Mouse (Mus musculus) megakaryocyte progenitor cell, adult 5-6 weeks (primary cell): ENCODE results near the gene Sema4f. TPM values are rescaled to one million over a fixed set of nuclear protein-coding genes. Genes with fewer than 3 reads are reported as not detected.

Experiments used
- ATAC-seq: replicated peaks from 2 replicates; pipeline ENCODE4 v1.8.0; 2016; ENCODE audit warnings: mild to moderate bottlenecking, moderate TSS enrichment, inconsistent platforms; ENCODE audit not compliant: poor library complexity
- total RNA-seq, 2 experiments: library from RNA; stranded (forward) in 1 of 2; stranded (reverse) in 1 of 2; fragments of 157-497, 149-512 nt in 1 of 2; fragments of 200-1000 nt in 1 of 2; gene quantifications; 2 replicates each; pipeline versions ENCODE4 v1.2.3 to v1.2.4; 2015 to 2017

The Sema4f gene
- total RNA-seq, 2 experiments from 2014 or later: 0.04 to 0.27 TPM

DNA sequence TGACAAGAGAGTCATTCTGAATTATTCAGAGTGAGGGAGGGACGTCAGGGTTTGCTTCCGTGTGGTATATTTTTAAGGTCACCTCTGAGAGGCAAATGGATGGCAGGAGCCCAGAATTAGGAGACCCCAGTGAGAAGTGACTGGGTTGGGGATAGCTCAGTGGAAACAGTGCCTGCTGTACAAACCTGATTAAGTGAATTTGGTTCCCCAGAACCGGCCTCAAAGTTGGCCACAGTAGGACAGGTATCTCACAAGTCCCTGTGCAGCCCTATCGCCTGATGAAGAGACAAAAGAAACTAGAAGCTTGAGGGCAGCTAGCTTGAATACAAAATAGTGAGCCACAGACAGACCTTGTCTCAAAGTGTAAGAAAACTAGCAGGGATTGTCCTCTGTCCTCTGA is 23.1 kb downstream of the Sema4f start:
- no peak for ATAC-seq

DNA sequence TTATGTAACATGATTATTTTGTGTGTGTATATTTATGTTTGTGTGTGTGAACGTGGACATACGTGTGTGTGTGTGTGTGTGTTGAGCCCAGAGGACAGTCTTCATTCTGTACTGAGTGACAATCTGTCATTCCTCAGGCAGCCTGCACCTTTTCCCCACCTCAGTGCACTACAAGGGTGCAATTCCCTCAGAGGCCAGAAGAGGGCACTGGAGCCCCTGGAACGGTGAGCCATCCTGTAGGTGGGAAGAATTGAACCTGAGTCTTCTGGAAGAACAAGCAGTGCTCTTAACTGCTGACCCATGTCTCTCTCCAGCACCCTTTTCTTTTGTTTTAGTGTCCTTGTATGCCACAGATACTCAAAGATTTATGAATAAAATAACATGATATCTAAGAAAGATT is 23.7 kb downstream of the Sema4f start:
- ATAC-seq: peak; percentile 70

- peak; percentile 62 for ATAC-seq
These were observed 26.0 kb downstream of the Sema4f start for GRCm38 (mm10) chr6:82913336-82914247.

DNA sequence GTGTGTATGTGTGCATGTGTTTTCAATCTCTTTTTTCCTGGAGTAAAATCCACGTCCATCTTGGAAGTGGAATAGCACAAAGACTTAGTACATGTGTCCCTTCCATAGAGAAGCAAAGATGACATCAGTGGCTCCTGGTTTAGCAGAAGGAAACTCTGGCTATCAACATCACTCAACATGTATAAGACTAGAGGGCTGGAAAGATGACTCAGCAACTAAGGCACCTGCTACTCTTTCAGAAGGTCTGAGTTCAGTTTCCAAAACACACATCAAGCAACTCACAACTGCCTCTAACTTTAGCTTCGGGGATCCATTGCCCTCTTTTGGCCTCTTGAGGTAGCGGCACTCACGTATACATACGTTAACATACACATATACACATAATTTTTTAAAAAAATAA is 28.3 kb downstream of the Sema4f start:
- ATAC-seq: no peak

DNA sequence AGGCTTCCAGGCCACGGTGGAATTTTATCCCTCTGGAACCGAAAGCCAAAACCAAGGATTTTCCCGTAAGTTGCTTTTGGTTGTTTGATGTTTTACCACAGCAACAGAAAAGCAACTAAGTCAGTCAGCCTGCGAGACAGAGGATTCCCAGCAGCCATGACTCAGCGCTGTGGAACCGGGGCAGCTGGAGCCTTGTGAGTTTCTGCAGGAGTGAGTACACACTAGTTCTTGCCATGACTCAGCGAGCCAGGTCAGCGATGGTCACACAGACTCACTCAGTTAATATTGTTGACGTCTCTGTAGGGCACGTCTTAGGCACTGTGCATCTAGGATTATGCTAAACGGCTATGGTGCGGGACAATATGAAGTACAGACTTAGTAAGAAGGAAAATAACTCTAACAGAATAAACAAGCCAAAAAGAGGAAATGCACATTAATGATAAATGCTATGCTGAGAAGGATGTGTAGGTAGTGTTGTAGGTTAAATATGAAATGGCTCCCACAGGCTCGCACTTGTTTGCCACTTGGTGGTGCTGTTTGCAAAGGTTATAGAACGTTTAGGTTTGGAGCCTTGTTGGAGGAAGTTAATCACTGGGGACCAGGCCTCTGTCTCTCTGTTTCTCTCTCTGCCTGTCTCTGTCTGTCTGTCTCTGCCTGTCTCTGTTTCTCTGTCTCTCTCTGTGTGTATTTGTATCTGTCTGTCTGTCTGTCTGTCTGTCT is 30.3 kb downstream of the Sema4f start:
- ATAC-seq: peak; percentile 75

- no peak for ATAC-seq
These were observed 31.5 kb downstream of the Sema4f start for GRCm38 (mm10) chr6:82908034-82908433.

GRCm38 (mm10) chr6:82906985-82907384 is 32.6 kb downstream of the Sema4f start:
- ATAC-seq: no peak

DNA sequence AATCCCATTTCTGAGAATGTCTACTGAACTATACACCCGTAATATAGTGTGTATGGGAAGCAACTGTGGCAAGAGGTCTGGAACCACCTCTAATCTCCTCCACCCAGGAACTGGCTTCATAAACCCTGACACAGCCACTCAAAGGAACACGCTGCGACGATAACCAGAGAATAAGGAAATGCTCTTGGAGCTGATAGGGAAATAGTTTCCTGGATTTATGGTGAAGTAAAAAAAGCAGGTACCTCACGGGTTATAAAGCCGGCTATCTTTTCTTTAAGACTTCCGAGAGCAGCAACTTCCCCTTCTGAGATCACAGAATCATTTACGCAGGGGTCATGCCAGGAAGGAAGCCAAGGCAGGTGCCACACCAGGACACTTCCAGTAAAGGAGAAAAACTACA is 37.0 kb downstream of the Sema4f start:
- peak; percentile 79 for ATAC-seq

GRCm38 (mm10) chr6:82898745-82899144 is 40.8 kb downstream of the Sema4f start:
- no peak for ATAC-seq

GRCm38 (mm10) chr6:82898227-82898626 is 41.3 kb downstream of the Sema4f start:
- no peak for ATAC-seq

DNA sequence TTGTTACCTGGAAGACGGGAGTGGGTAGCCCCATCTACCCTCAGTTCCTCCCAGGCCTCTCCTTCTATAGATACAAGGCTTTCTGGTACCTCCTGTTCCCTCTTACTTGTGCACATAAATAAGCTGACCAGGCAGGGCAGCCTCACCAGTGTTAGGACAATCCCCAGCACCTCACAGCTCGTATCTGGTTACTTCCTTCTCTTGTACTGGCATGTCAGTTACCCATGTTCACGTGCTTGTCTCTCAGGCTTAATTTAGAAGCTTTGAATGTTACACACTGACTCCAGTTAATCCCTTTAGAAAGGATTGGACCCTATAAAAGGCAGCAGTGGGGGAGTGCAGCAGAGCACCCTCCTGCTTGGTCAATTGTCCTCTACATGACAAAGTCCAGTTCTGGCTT is 42.3 kb downstream of the Sema4f start:
- 0 out of 2 replicates have a peak, but pooled peaks have one; percentile 20 for ATAC-seq

- ATAC-seq: no peak
These were observed 46.2 kb downstream of the Sema4f start for GRCm38 (mm10) chr6:82893415-82893814.

- peak; percentile 82 for ATAC-seq
These were observed 47.0 kb downstream of the Sema4f start for GRCm38 (mm10) chr6:82892540-82892939.

DNA sequence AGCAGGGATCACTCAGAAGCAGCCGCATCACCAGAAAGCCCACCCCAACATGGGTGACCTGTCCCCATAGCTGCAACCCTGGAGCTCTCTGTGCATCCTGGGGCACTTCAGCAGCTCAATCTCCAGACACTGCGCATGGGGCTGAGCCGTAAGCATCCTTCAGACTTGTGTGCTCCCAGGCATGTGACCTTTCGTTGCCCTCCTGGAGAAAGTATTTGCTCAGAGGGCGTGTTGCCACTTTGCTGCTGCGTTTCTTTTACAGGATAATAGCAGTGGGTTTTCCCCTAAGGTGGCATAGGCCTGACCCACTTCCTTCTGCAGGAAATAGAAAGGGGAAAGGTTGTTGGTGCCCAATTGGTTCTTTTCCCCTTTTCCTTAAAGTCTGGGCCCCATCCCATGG is 48.1 kb downstream of the Sema4f start:
- ATAC-seq: no peak

DNA sequence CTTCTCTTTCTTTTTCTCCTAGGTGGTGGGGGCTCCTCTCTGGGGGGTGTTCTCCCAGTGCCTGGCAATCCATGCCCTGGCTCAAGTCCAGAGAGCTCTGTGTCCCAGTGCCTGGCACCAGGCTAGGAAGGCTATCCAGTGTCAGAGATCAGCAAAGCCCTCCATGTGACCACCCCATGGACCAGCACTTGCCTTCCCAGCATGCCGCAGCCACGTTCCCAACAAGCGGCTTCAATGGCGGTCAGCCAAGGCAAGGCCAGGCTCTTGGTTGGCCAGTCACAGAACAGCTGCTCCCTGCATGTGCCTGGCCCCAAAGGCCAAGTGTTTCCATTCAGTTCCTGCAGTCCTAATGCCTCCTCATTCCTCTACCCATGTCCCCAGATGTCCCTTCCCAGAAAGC is 53.2 kb downstream of the Sema4f start:
- no peak for ATAC-seq

DNA sequence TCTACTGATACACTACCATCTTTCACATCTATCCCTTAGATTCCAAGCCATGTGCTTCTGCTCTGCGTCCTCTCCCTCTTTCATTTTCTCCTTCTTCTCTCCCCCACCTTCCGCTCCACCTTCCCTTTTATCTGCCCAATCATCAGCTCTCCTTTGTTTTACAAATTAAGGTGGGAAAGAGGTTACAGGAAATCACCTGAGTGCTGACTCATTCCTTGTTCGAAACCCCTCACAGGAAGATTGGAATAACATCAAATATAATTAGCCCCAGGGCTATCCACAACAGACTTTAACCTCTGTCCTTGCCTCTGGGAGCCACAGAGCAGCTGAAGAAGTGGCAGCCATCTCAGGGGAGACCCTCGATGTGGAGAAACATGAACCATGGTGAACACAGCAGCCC is 53.7 kb downstream of the Sema4f start:
- ATAC-seq: no peak

GRCm38 (mm10) chr6:82885441-82885840 is 54.1 kb downstream of the Sema4f start:
- ATAC-seq: no peak

DNA sequence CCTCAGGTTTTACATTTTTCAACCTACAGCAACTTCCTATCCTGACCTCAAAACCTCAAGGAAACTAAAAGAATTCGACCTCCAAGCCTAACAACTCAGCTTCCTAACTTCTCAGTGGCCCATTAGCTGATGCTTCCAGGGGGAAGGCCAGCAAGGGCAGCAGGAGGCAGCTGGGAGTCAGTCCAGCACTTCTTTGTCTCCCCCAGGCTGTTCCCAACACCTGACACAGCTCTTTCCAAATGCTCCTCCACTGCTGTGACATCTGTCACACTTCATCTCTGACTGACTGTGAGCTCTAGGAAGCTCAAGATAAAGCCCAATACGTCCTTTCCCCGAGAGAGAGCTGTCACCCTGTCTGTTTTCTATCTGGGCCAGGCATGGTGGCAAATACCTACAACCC is 55.0 kb downstream of the Sema4f start:
- no peak for ATAC-seq

DNA sequence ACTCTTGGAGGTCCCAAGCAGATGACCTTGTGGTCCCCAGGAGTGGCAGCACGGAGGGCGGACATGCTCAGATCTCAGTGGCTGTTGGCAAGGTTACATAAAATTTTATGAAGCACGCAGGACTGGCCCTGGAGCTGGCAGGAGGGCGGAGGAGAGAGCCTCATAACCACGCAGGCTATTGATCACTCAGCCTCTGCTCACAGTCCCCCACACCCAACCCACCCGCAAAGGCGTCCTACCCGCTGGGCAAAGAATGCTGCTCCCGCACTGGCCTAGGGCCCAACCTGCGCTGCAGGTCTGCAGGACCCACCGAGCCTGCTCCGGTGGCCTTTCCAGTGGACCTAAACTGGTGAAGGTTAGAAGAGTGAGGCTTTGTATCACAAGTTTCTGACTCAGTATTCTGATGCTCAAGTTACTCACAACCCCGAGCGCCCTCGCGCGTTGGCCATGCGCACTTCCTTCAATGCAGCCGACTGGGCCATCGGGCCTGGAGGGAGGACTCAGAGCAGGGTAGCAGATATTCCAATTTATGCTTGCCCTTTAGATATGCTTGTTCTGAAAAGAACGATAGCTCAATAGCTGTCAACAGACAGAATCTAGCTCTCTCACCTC is 58.0 kb downstream of the Sema4f start:
- peak; percentile 86 for ATAC-seq

- ATAC-seq: peak; percentile 56; the same call in 1 of the 2 replicates
These were observed 58.8 kb downstream of the Sema4f start for GRCm38 (mm10) chr6:82880807-82881206.

GRCm38 (mm10) chr6:82879463-82880089 is 60.0 kb downstream of the Sema4f start:
- ATAC-seq: no peak
